Mouse (Mus musculus) CH12.LX (cell line): Measurements from ENCODE around the gene Sae1.

ENCODE experiments used
- CTCF ChIP-seq, 2 experiments: IDR thresholded peaks in 1 of 2; conservative IDR thresholded peaks in 1 of 2; 2 replicates each; pipeline ENCODE4 v1.5.1; 2011 to 2012; ENCODE audit warnings: low read depth in 2 of 2, low read length in 2 of 2, improper control_type of control experiment in 1 of 2, inconsistent platforms in 1 of 2, mild to moderate bottlenecking in 1 of 2, moderate library complexity in 1 of 2
- EP300 ChIP-seq: IDR thresholded peaks from 2 replicates; pipeline ENCODE4 v1.6.1; 2011; ENCODE audit warnings: low read length, improper control_type of control experiment
- MAFK ChIP-seq: IDR thresholded peaks from 2 replicates; pipeline ENCODE4 v1.6.1; 2011; ENCODE audit warnings: low read length, improper control_type of control experiment; ENCODE audit not compliant: insufficient replicate concordance
- MAZ ChIP-seq: IDR thresholded peaks from 2 replicates; pipeline ENCODE4 v1.6.1; 2012; ENCODE audit warnings: low read depth, mild to moderate bottlenecking, inconsistent platforms, low read length, improper control_type of control experiment, moderate library complexity
- NRF1 ChIP-seq: IDR thresholded peaks from 2 replicates; pipeline ENCODE4 v1.6.1; 2014; ENCODE audit warnings: low read depth, mild to moderate bottlenecking, inconsistent platforms, low read length, improper control_type of control experiment, moderate library complexity
- POLR2A ChIP-seq: IDR thresholded peaks from 2 replicates; pipeline ENCODE4 v1.6.1; 2011; ENCODE audit warnings: low read depth, mild to moderate bottlenecking, improper control_type of control experiment, low read length
- RAD21 ChIP-seq: IDR thresholded peaks from 2 replicates; pipeline ENCODE4 v1.6.1; 2011; ENCODE audit warnings: low read depth, mild to moderate bottlenecking, low read length, improper control_type of control experiment, moderate library complexity
- TCF12 ChIP-seq: IDR thresholded peaks from 2 replicates; pipeline ENCODE4 v1.6.1; 2014; ENCODE audit warnings: low read depth, mild to moderate bottlenecking, inconsistent platforms, low read length, improper control_type of control experiment
- ZMIZ1 ChIP-seq: IDR thresholded peaks from 2 replicates; pipeline ENCODE4 v1.6.1; 2012; ENCODE audit warnings: low read depth, mild to moderate bottlenecking, inconsistent platforms, low read length, improper control_type of control experiment

- TF ChIP-seq CTCF (conservative IDR thresholded peaks at IDR 0.05 in 1 of 2, IDR thresholded peaks at IDR 0.05 in 1 of 2; ENCODE audit: low read depth in 2 of 2, low read length in 2 of 2) (no peak), POLR2A (no peak), EP300 (no peak), RAD21 (no peak), NRF1 (no peak), MAZ (no peak), ZMIZ1 (no peak), TCF12 (no peak), MAFK (no peak)
Observed at GRCm38 (mm10) chr7:16405073-16405455, 17.5 kb upstream of the Sae1 start.
